Mouse (Mus musculus): ENCODE measurements around the gene Ntn5. TPM values are rescaled to one million over a fixed set of nuclear protein-coding genes. Genes with fewer than 3 reads are reported as not detected.
A peak's percentile ranks its signal among the peaks of the same experiment; 100 is the strongest.

Ntn5 gene
- total and polyA plus RNA-seq, 3 experiments: 0.08 to 0.57 TPM; not detected in 1

GRCm38 (mm10) chr7:45713881-45714520 is 30.2 kb downstream of the Ntn5 start:
- Histone ChIP-seq H3K4me2 (ENCODE audit: insufficient read depth, low read depth, poor library complexity, severe bottlenecking) (peak overlapping the region; percentile 76; the same call in 1 of the 2 replicates), H3K9ac (ENCODE audit: insufficient read depth, low read depth) (no peak overlapping the region), H3K79me2 (replicated peaks; ENCODE audit: control insufficient read depth, extremely low read depth, insufficient read depth, poor library complexity, severe bottlenecking) (peaks cover 37% of the 10 kb centered on the region), H3K27ac (ENCODE audit: insufficient read depth, low read depth) (no peak overlapping the region), H3K36me3 (replicated peaks in 1 of 2; ENCODE audit: control insufficient read depth in 1 of 2, insufficient read depth in 1 of 2, low read length in 1 of 2) (peaks cover 35 to 65% of the 10 kb centered on the region in 2 experiments), H3K4me1 (ENCODE audit: control insufficient read depth in 1 of 2, insufficient read depth in 2 of 2) (peaks cover 0 to 31% of the 10 kb centered on the region in 2 experiments; a peak in 2 of 4 replicates), H3K9me3 (replicated peaks; ENCODE audit: low read length) (no peaks in the 10 kb centered on the region), H3K27me3 (replicated peaks) (no peaks in the 10 kb centered on the region), H3K4me3 (replicated peaks in 1 of 3; ENCODE audit: low read depth in 2 of 3, low read length in 2 of 3, poor library complexity in 1 of 3) (peak overlapping the region in 1 of 3 experiments; percentile 100)
- no peak for TF ChIP-seq ZNF384 (IDR thresholded peaks at IDR 0.05; ENCODE audit: low read depth, low read length)
- TF ChIP-seq CTCF (conservative IDR thresholded peaks at IDR 0.05 in 1 of 2, IDR thresholded peaks at IDR 0.05 in 1 of 2; ENCODE audit: low read depth in 2 of 2, low read length in 2 of 2): no peak
- TF ChIP-seq BHLHE40 (IDR thresholded peaks at IDR 0.05; ENCODE audit: low read depth, low read length): no peak
- TF ChIP-seq MAFK (IDR thresholded peaks at IDR 0.05; ENCODE audit: insufficient replicate concordance, low read length): no peak
- no peak for TF ChIP-seq GABPA (IDR thresholded peaks at IDR 0.05; ENCODE audit: insufficient replicate concordance, low read depth, low read length)
- TF ChIP-seq UBTF (IDR thresholded peaks at IDR 0.05; ENCODE audit: low read depth, low read length): no peak
- no peak for TF ChIP-seq MAX (IDR thresholded peaks at IDR 0.05; ENCODE audit: low read length)
- DNase-seq (ENCODE audit: extremely low read depth): no peak
- dilution Hi-C loops (cut with MboI; ENCODE audit: extremely low pct_ligation_motif_present, extremely low pct_unique_long_range_greater_than_20kb, low sequenced_read_pairs) (no loop called here), in situ Hi-C loops (cut with MboI; ENCODE audit: low pct_ligation_motif_present, low pct_unique_long_range_greater_than_20kb, low sequenced_read_pairs) (no loop called here)

DNA sequence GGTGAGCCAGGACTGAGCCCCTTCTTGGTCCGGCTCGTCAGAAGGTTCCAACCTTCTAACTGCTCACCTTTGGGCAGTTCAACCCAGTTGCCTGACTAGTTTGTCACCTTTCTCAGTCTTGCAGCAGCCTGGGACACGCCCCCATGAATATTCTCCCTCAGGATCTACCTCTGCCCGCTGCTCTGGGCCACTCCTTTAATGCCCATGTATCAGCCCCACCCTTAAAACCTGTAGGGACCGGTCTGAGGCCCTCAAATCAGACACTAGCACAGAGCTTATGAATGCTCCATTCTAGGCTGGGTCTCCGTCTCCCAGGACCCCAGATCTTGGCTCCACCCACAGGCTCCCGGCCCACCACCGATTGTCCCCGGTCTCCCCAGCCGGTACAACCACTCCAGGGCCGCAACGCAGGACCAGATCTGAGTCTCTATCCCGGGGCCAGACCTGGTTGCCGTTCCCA is 30.8 kb downstream of the Ntn5 start:
- Histone ChIP-seq H3K9ac (ENCODE audit: insufficient read depth, low read depth) (peak overlapping the region; percentile 75), H3K36me3 (replicated peaks in 1 of 2; ENCODE audit: control insufficient read depth in 1 of 2, insufficient read depth in 1 of 2, low read length in 1 of 2) (peaks cover 42 to 65% of the 10 kb centered on the region in 2 experiments), H3K4me3 (replicated peaks in 1 of 3; ENCODE audit: low read depth in 2 of 3, low read length in 2 of 3, poor library complexity in 1 of 3) (peak overlapping the region; percentile 81 to 100 (median 84)), H3K79me2 (replicated peaks; ENCODE audit: control insufficient read depth, extremely low read depth, insufficient read depth, poor library complexity, severe bottlenecking) (peaks cover 43% of the 10 kb centered on the region), H3K9me3 (replicated peaks; ENCODE audit: low read length) (no peaks in the 10 kb centered on the region), H3K27me3 (replicated peaks) (no peaks in the 10 kb centered on the region), H3K4me2 (ENCODE audit: insufficient read depth, low read depth, poor library complexity, severe bottlenecking) (peak overlapping the region; percentile 76; the same call in 1 of the 2 replicates), H3K4me1 (ENCODE audit: control insufficient read depth in 1 of 2, insufficient read depth in 2 of 2) (peaks cover under 1 to 26% of the 10 kb centered on the region in 2 experiments; a peak in 2 of 4 replicates), H3K27ac (ENCODE audit: insufficient read depth, low read depth) (no peak overlapping the region)
- no peak for DNase-seq (ENCODE audit: extremely low read depth)
- in situ Hi-C loops (cut with MboI; ENCODE audit: low pct_ligation_motif_present, low pct_unique_long_range_greater_than_20kb, low sequenced_read_pairs) (no loop called here), dilution Hi-C loops (cut with MboI; ENCODE audit: extremely low pct_ligation_motif_present, extremely low pct_unique_long_range_greater_than_20kb, low sequenced_read_pairs) (no loop called here)
- TF ChIP-seq IRF4 (IDR thresholded peaks at IDR 0.05; ENCODE audit: low read depth, low read length): no peak
- no peak for TF ChIP-seq MYC (IDR thresholded peaks at IDR 0.05; ENCODE audit: low read depth, low read length)
- TF ChIP-seq CTCF (conservative IDR thresholded peaks at IDR 0.05 in 1 of 2, IDR thresholded peaks at IDR 0.05 in 1 of 2; ENCODE audit: low read depth in 2 of 2, low read length in 2 of 2): no peak
- TF ChIP-seq ETS1 (conservative IDR thresholded peaks at IDR 0.05; ENCODE audit: low read depth, low read length): no peak
- no peak for TF ChIP-seq ZNF384 (IDR thresholded peaks at IDR 0.05; ENCODE audit: low read depth, low read length)
- no peak for TF ChIP-seq MAZ (IDR thresholded peaks at IDR 0.05; ENCODE audit: low read depth, low read length)
- TF ChIP-seq NELFE (IDR thresholded peaks at IDR 0.05; ENCODE audit: low read depth, low read length): no peak

Measured in CH12.LX (cell line).